Mouse (Mus musculus) embryonic facial prominence, embryonic 15.5 days (tissue): ENCODE results near the gene Carm1. TPM values are rescaled to one million over a fixed set of nuclear protein-coding genes. Genes with fewer than 3 reads are reported as not detected.
A peak's percentile ranks its signal among the peaks of the same experiment; 100 is the strongest.
"Not testable (repeated sequence)": the region's sequence is repeated elsewhere in the genome, so short reads cannot be mapped to it uniquely, and the experiment has no call there.

Experiments used
- ATAC-seq: fragments of 200-750 bp; cut with Nextera tagmentation; 2 replicates; pipeline ENCODE4 v1.8.0; 2017; ENCODE audit warnings: low read depth, moderate TSS enrichment; ENCODE audit not compliant: insufficient number of reproducible peaks, low FRiP score, low TSS enrichment
- H3K27ac ChIP-seq: fragments of 300-500 bp; sonication (generic); replicated peaks from 2 replicates; pipeline ENCODE4 v1.5.1; 2015; ENCODE audit warnings: mild to moderate bottlenecking, inconsistent platforms
- H3K27me3 ChIP-seq: fragments of 300-500 bp; sonication (generic); 2 replicates; pipeline ENCODE4 v1.6.1; 2015; ENCODE audit warnings: inconsistent platforms
- H3K36me3 ChIP-seq: fragments of 300-500 bp; sonication (generic); 2 replicates; pipeline ENCODE4 v1.6.1; 2015; ENCODE audit warnings: mild to moderate bottlenecking, inconsistent platforms
- H3K4me1 ChIP-seq: fragments of 300-500 bp; sonication (generic); 2 replicates; pipeline ENCODE4 v1.6.1; 2015; ENCODE audit warnings: inconsistent platforms
- H3K4me2 ChIP-seq: fragments of 300-500 bp; sonication (generic); replicated peaks from 2 replicates; pipeline ENCODE4 v1.6.1; 2015; ENCODE audit warnings: mild to moderate bottlenecking, inconsistent platforms
- H3K4me3 ChIP-seq: fragments of 300-500 bp; sonication (generic); replicated peaks from 2 replicates; pipeline ENCODE4 v1.5.1; 2015; ENCODE audit warnings: mild to moderate bottlenecking, inconsistent platforms
- H3K9ac ChIP-seq: fragments of 300-500 bp; sonication (generic); 2 replicates; pipeline ENCODE4 v1.6.1; 2015; ENCODE audit warnings: inconsistent platforms
- H3K9me3 ChIP-seq: fragments of 300-500 bp; sonication (generic); replicated peaks from 2 replicates; pipeline ENCODE4 v1.6.1; 2016; ENCODE audit warnings: inconsistent platforms
- WGBS: fragments of 180-500 bp; shearing (Covaris S2); methylation state at CpG from one replicate; pipeline ENCODE4 v1.1.7; 2015; 5-methylcytosine and 5-hydroxymethylcytosine counted together
- polyA plus RNA-seq: library from polyadenylated mRNA; unstranded; fragments of >200 nt; fragmentation: Nextera tagmentation; extraction: Ambion mirVana; gene quantifications from 2 replicates; pipeline ENCODE4 v1.2.1, GENCODE M21; 2015

The Carm1 gene
- polyA plus RNA-seq, 1 experiment from 2014 or later: 61.5 TPM

- Histone ChIP-seq H3K4me3 (no peak overlapping the region), H3K9ac (no peak overlapping the region), H3K4me2 (no peak overlapping the region), H3K9me3 (no peaks in the 10 kb centered on the region), H3K4me1 (peaks cover 17% of the 10 kb centered on the region), H3K36me3 (peaks cover 5% of the 10 kb centered on the region), H3K27me3 (no peaks in the 10 kb centered on the region), H3K27ac (no peak overlapping the region)
- ATAC-seq: no peak
- WGBS: 95% methylated on average over 4 of the region's 4 CpGs
Measured at GRCm38 (mm10) chr9:21513466-21513865, 33.2 kb upstream of the Carm1 start.

- no peak for ATAC-seq
- H3K4me1 ChIP-seq: no peaks in the 10 kb centered on the region
- no peaks in the 10 kb centered on the region for H3K9me3 ChIP-seq
- no peak overlapping the region for H3K4me2 ChIP-seq
- peak overlapping the region; percentile 66 for H3K27ac ChIP-seq
- no peak overlapping the region for H3K9ac ChIP-seq
- H3K36me3 ChIP-seq: no peaks in the 10 kb centered on the region
- WGBS: 70% methylated on average over 6 of the region's 6 CpGs
- no peaks in the 10 kb centered on the region for H3K27me3 ChIP-seq
- H3K4me3 ChIP-seq: no peak overlapping the region
Measured at GRCm38 (mm10) chr9:21517947-21518495, 28.7 kb upstream of the Carm1 start.

- not testable (repeated sequence) for H3K4me2 ChIP-seq, ATAC-seq, H3K4me3 ChIP-seq, H3K27ac ChIP-seq, H3K9me3 ChIP-seq, H3K36me3 ChIP-seq, H3K27me3 ChIP-seq, H3K9ac ChIP-seq, H3K4me1 ChIP-seq
- 86% methylated on average over 6 of the region's 6 CpGs for WGBS
Measured at GRCm38 (mm10) chr9:21518690-21519089, 28.0 kb upstream of the Carm1 start.

- Histone ChIP-seq H3K4me1 (peaks cover 8% of the 10 kb centered on the region; the same call in 1 of the 2 replicates), H3K4me3 (no peak overlapping the region), H3K27me3 (no peaks in the 10 kb centered on the region), H3K36me3 (0 out of 2 replicates have a peak, but pooled peaks cover 3% of the 10 kb centered on the region), H3K4me2 (no peak overlapping the region), H3K9ac (no peak overlapping the region), H3K27ac (no peak overlapping the region), H3K9me3 (no peaks in the 10 kb centered on the region)
- WGBS: 66% methylated on average over 7 of the region's 7 CpGs
- no peak for ATAC-seq
Measured at GRCm38 (mm10) chr9:21525142-21525936, 21.4 kb upstream of the Carm1 start.

GRCm38 (mm10) chr9:21525937-21526633 lies 20.6 kb upstream of the Carm1 start, which contains the start of gene AB124611:
Gene AB124611, plus strand, starts transcription at chr9:21526176.
- H3K9ac ChIP-seq: no peak within 1 kb of the TSS
- 0 out of 2 replicates have a peak, but pooled peaks cover 3% of the 10 kb centered on the region for H3K36me3 ChIP-seq
- 53% methylated on average over 14 of the region's 14 CpGs for WGBS
- no peaks in the 10 kb centered on the region for H3K9me3 ChIP-seq
- no peak within 1 kb of the TSS for H3K4me3 ChIP-seq
- no peak for ATAC-seq
- H3K4me1 ChIP-seq: peaks cover 8% of the 10 kb centered on the region; the same call in 1 of the 2 replicates
- no peak within 1 kb of the TSS for H3K4me2 ChIP-seq
- no peaks in the 10 kb centered on the region for H3K27me3 ChIP-seq
- H3K27ac ChIP-seq: 0 out of 2 replicates have a peak within 1 kb of the TSS, but pooled peaks have one; percentile 39

GRCm38 (mm10) chr9:21526634-21526944 lies 20.1 kb upstream of the Carm1 start:
- H3K4me2 ChIP-seq: no peak overlapping the region
- no peaks in the 10 kb centered on the region for H3K27me3 ChIP-seq
- peaks cover 8% of the 10 kb centered on the region; the same call in 1 of the 2 replicates for H3K4me1 ChIP-seq
- no peak overlapping the region for H3K4me3 ChIP-seq
- ATAC-seq: no peak
- 0 out of 2 replicates have a peak, but pooled peaks cover 3% of the 10 kb centered on the region for H3K36me3 ChIP-seq
- H3K9ac ChIP-seq: no peak overlapping the region
- 0 out of 2 replicates have a peak overlapping the region, but pooled peaks have one; percentile 39 for H3K27ac ChIP-seq
- WGBS: 74% methylated on average over 3 of the region's 3 CpGs
- no peaks in the 10 kb centered on the region for H3K9me3 ChIP-seq

- Histone ChIP-seq H3K9me3 (no peaks in the 10 kb centered on the region), H3K4me1 (peaks cover 8% of the 10 kb centered on the region; the same call in 1 of the 2 replicates), H3K9ac (no peak overlapping the region), H3K4me3 (no peak overlapping the region), H3K36me3 (0 out of 2 replicates have a peak, but pooled peaks cover 3% of the 10 kb centered on the region), H3K27ac (no peak overlapping the region), H3K27me3 (no peaks in the 10 kb centered on the region), H3K4me2 (no peak overlapping the region)
- ATAC-seq: no peak
- 91% methylated on average over 2 of the region's 2 CpGs for WGBS
Measured at GRCm38 (mm10) chr9:21527100-21527801, 19.4 kb upstream of the Carm1 start.

GRCm38 (mm10) chr9:21527917-21528324 lies 18.8 kb upstream of the Carm1 start:
- 0 out of 2 replicates have a peak, but pooled peaks cover 3% of the 10 kb centered on the region for H3K36me3 ChIP-seq
- H3K4me1 ChIP-seq: peaks cover 8% of the 10 kb centered on the region; the same call in 1 of the 2 replicates
- WGBS: 65% methylated on average over 1 of the region's 1 CpGs
- no peak overlapping the region for H3K27ac ChIP-seq
- no peaks in the 10 kb centered on the region for H3K27me3 ChIP-seq
- no peak overlapping the region for H3K4me3 ChIP-seq
- H3K9me3 ChIP-seq: no peaks in the 10 kb centered on the region
- H3K9ac ChIP-seq: no peak overlapping the region
- no peak overlapping the region for H3K4me2 ChIP-seq
- no peak for ATAC-seq

GRCm38 (mm10) chr9:21536501-21536900 lies 10.2 kb upstream of the Carm1 start:
- WGBS: 93% methylated on average over 14 of the region's 14 CpGs
- H3K36me3 ChIP-seq: no peaks in the 10 kb centered on the region

GRCm38 (mm10) chr9:21537009-21537408 lies 9.7 kb upstream of the Carm1 start:
- H3K27ac ChIP-seq: no peak overlapping the region
- no peaks in the 10 kb centered on the region for H3K4me1 ChIP-seq
- no peak for ATAC-seq
- H3K4me3 ChIP-seq: no peak overlapping the region
- no peaks in the 10 kb centered on the region for H3K36me3 ChIP-seq
- H3K27me3 ChIP-seq: no peaks in the 10 kb centered on the region
- WGBS: 61% methylated on average over 4 of the region's 4 CpGs
- H3K9ac ChIP-seq: no peak overlapping the region
- H3K9me3 ChIP-seq: no peaks in the 10 kb centered on the region
- no peak overlapping the region for H3K4me2 ChIP-seq

More at GRCm38 (mm10) chr9:21536501-21536900, 10.2 kb upstream of the Carm1 start:
- H3K4me3 ChIP-seq: no peak overlapping the region
- no peak overlapping the region for H3K4me2 ChIP-seq
- no peaks in the 10 kb centered on the region for H3K4me1 ChIP-seq
- no peaks in the 10 kb centered on the region for H3K27me3 ChIP-seq
- H3K27ac ChIP-seq: no peak overlapping the region
- ATAC-seq: no peak
- no peak overlapping the region for H3K9ac ChIP-seq
- H3K9me3 ChIP-seq: no peaks in the 10 kb centered on the region
